Mouse (Mus musculus) embryonic fibroblast, embryonic 13.5 days (primary cell): Measurements from ENCODE around the gene Tspan11. TPM values are rescaled to one million over a fixed set of nuclear protein-coding genes. Genes with fewer than 3 reads are reported as not detected.

Source experiments
- H3K27ac ChIP-seq: 2 replicates; pipeline ENCODE4 v1.5.1; 2012; ENCODE audit warnings: low read length, control low read depth, inconsistent platforms; ENCODE audit not compliant: insufficient read depth
- H3K4me1 ChIP-seq: 2 replicates; pipeline ENCODE4 v1.6.1; 2011; ENCODE audit warnings: low read length; ENCODE audit not compliant: control insufficient read depth, insufficient read depth
- H3K4me3 ChIP-seq: 2 replicates; pipeline ENCODE4 v1.5.1; 2011; ENCODE audit warnings: mild to moderate bottlenecking, control low read depth, low read length; ENCODE audit not compliant: insufficient read depth
- CTCF ChIP-seq: IDR thresholded peaks from 2 replicates; pipeline ENCODE4 v1.5.1; 2011; ENCODE audit warnings: mild to moderate bottlenecking, control low read depth, low read length, moderate library complexity, borderline replicate concordance; ENCODE audit not compliant: insufficient read depth
- POLR2A ChIP-seq: IDR thresholded peaks from 2 replicates; pipeline ENCODE4 v1.6.1; 2011; ENCODE audit warnings: low read depth, mild to moderate bottlenecking, control low read depth, low read length, moderate library complexity
- polyA plus RNA-seq: library from polyadenylated mRNA; stranded (reverse); fragments of >200 nt; gene quantifications from 2 replicates; pipeline ENCODE4 v1.2.4, GENCODE M21; 2011; ENCODE audit warnings: low read depth; ENCODE audit not compliant: missing spikeins, insufficient read length

The Tspan11 gene
- polyA plus RNA-seq, 1 experiment = 17.9 TPM

GRCm38 (mm10) chr6:127980381-127981045, 93.1 kb downstream of the Tspan11 start:
- TF ChIP-seq POLR2A (no peak), CTCF (no peak)
- H3K27ac ChIP-seq = no peak overlapping the region
- H3K4me1 ChIP-seq = no peaks in the 10 kb centered on the region
- H3K4me3 ChIP-seq = no peak overlapping the region

- Histone ChIP-seq H3K27ac (no peak overlapping the region), H3K4me3 (no peak overlapping the region), H3K4me1 (no peaks in the 10 kb centered on the region)
- TF ChIP-seq CTCF (no peak), POLR2A (no peak)
These were observed 93.8 kb downstream of the Tspan11 start for GRCm38 (mm10) chr6:127981176-127981575.

- TF ChIP-seq POLR2A (no peak), CTCF (no peak)
- Histone ChIP-seq H3K4me1 (no peaks in the 10 kb centered on the region), H3K27ac (no peak overlapping the region), H3K4me3 (no peak overlapping the region)
These were observed 99.0 kb downstream of the Tspan11 start for GRCm38 (mm10) chr6:127986357-127986756.

GRCm38 (mm10) chr6:127987374-127987773, 100.0 kb downstream of the Tspan11 start:
- no peak overlapping the region for H3K27ac ChIP-seq
- TF ChIP-seq CTCF (no peak), POLR2A (no peak)
- H3K4me1 ChIP-seq = peaks cover 9% of the 10 kb centered on the region
- no peak overlapping the region for H3K4me3 ChIP-seq

GRCm38 (mm10) chr6:127988944-127989494, 101.6 kb downstream of the Tspan11 start:
- TF ChIP-seq POLR2A (no peak), CTCF (no peak)
- Histone ChIP-seq H3K27ac (no peak overlapping the region), H3K4me3 (no peak overlapping the region), H3K4me1 (peaks cover 9% of the 10 kb centered on the region)

GRCm38 (mm10) chr6:127989624-127990212, 102.3 kb downstream of the Tspan11 start:
- TF ChIP-seq POLR2A (no peak), CTCF (no peak)
- Histone ChIP-seq H3K4me3 (no peak overlapping the region), H3K27ac (no peak overlapping the region), H3K4me1 (peaks cover 9% of the 10 kb centered on the region)

GRCm38 (mm10) chr6:127991509-127992176, 104.3 kb downstream of the Tspan11 start:
- TF ChIP-seq POLR2A = no peak
- no peak for TF ChIP-seq CTCF
- no peak overlapping the region for H3K4me3 ChIP-seq
- peaks cover 9% of the 10 kb centered on the region for H3K4me1 ChIP-seq
- H3K27ac ChIP-seq = peak overlapping the region; percentile 12; the same call in 1 of the 2 replicates

GRCm38 (mm10) chr6:127992993-127993392, 105.6 kb downstream of the Tspan11 start:
- H3K27ac ChIP-seq = no peak overlapping the region
- peaks cover 9% of the 10 kb centered on the region for H3K4me1 ChIP-seq
- no peak overlapping the region for H3K4me3 ChIP-seq
- no peak for TF ChIP-seq CTCF
- TF ChIP-seq POLR2A = no peak

- no peak overlapping the region for H3K4me3 ChIP-seq
- no peak for TF ChIP-seq POLR2A
- TF ChIP-seq CTCF = no peak
- no peak overlapping the region for H3K27ac ChIP-seq
- peaks cover 5% of the 10 kb centered on the region for H3K4me1 ChIP-seq
These were observed 109.5 kb downstream of the Tspan11 start for GRCm38 (mm10) chr6:127996928-127997327.

- Histone ChIP-seq H3K4me1 (no peaks in the 10 kb centered on the region), H3K4me3 (no peak overlapping the region), H3K27ac (no peak overlapping the region)
- TF ChIP-seq CTCF (no peak), POLR2A (no peak)
These were observed 111.7 kb downstream of the Tspan11 start for GRCm38 (mm10) chr6:127999118-127999517.
